Mouse (Mus musculus) lung, postnatal 36 days (tissue): ENCODE measurements at regions not wholly inside any gene's neighbourhood (a gene's known extent, or its start where the extent isn't known, plus 50 kb on each side); places are given as distances from the start of the nearest gene placed in this dataset.

Experiments used
- DNase-seq: peaks from one replicate; pipeline ENCODE4 v3.0.0; 2022; ENCODE audit warnings: mixed read lengths

- DNase-seq: no peak
Observed at GRCm38 (mm10) chr5:13847571-13847970, 56.2 kb downstream of the Speer3 start.

GRCm38 (mm10) chr5:13880236-13880635, 88.8 kb downstream of the Speer3 start:
- DNase-seq: peak; percentile 13

GRCm38 (mm10) chr5:13888415-13888814, 97.0 kb downstream of the Speer3 start:
- no peak for DNase-seq

DNA sequence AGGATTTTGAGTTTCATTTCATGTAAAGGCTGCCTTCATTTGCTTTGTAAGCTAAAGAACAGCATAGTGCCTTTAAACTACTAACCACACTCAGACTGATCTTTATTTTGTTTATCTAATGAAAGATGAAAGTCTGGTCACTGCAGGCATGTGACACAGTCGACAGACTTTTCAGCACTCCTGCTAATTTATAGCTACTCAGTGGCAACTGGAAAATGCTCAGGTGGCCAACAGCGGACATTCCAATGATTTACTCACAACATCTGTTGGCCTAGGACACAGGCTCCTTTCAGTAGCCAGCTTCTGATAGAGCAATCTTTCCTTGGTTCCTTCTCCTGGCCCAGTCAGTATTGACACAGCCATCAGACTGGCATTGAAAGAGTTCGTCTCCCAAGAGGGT, 116.8 kb upstream of the Sema3e start:
- DNase-seq: no peak

DNA sequence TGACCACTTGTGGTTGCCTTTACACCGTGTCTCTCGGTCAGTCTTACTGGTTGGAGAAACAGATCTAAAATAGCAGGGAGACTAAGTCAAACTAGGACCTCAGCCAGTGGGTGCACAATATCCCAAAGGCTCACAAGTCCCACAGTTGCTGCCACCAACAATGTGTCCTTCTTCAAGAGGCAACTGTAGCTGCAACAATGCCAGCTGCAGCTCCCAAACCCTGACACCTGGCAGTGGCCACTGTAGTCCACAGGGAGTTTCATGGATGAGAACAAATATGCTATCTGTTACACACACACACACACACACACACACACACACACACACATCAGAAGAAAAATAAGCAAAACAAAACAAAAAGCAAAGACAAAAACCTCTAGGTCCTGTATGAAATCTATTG, 107.7 kb upstream of the Sema3e start:
- DNase-seq: no peak

- no peak for DNase-seq
Observed at GRCm38 (mm10) chr5:13922295-13922694, 102.8 kb upstream of the Sema3e start.

DNA sequence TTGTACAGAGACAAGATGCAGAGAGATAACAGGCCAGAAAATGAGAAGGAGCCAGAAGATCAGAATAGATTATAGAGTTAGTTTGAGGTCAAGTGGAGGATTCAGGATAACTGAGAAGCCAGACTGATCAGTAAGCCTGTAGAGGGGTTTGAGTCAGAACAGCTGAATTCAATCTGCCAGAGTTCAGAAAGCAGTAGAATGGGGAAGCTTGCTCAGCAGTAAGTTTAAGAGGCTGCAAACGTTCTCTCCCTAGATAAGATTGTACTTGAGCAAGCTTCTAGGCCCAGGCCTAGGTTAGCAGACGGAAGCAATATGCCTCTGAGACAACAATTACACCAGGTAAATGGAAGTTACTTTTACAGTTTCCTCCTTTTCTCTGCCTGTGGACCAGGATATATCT, 94.1 kb upstream of the Sema3e start:
- no peak for DNase-seq

GRCm38 (mm10) chr5:13951346-13951745, 73.7 kb upstream of the Sema3e start:
- DNase-seq: no peak

DNA sequence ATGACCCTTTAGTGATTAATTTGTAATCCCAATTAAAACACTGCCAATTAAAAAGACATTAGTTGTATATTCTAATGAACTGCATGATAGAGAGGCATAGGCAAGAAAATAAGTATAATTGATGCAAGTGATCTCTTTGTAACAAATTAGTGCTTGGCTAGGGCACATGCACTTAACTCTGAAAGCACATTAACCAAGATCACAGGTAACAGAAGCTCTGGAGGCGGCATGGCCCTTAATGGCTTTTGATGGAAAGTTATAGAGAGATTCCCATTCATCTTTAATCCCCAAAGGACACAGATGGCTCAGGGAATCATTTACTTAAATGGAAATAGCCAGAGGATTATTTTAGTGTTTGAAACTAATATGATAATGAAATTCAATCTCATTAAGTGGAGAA, 69.5 kb upstream of the Sema3e start:
- DNase-seq: no peak

- peak; percentile 54 for DNase-seq
Observed at GRCm38 (mm10) chr5:13959575-13959974, 65.5 kb upstream of the Sema3e start.

- no peak for DNase-seq
Observed at GRCm38 (mm10) chr5:13965901-13966300, 59.2 kb upstream of the Sema3e start.

DNA sequence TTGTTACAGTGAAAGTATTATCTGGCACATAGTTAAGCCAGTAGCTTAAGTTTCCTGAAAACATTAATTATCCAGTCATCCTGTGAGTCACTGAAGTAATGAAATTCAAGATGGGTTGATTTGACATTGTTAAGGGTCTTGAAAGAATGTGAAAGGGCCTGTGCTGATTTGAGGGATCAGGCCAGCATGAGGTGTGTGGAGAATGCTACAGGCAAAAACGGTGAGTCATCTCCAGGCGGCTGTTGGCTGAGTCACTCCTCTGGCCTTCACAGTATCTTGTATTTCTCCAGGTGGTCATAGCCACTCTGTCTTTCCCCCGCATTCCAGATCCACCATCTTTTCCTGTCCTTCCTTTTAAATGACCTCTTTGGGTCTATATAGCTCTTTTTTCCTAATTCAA, 50.4 kb upstream of the Sema3e start:
- DNase-seq: no peak
